Mouse (Mus musculus): ENCODE results near the gene Etnppl.

- no peak; the same call in 1 of the 2 replicates for TF ChIP-seq CTCF (IDR thresholded peaks at IDR 0.05; ENCODE audit: low read depth, low read length)
- TF ChIP-seq POLR2A (IDR thresholded peaks at IDR 0.05; ENCODE audit: extremely low read depth, insufficient read depth, low read length): no peak
Observed at GRCm38 (mm10) chr3:130628358-130628757, 11.1 kb downstream of the Etnppl start.

Measured in liver, adult 2 months (tissue).